Comparison of ENCODE assay signal across 1 mouse cellular context in the genomic region with DNA sequence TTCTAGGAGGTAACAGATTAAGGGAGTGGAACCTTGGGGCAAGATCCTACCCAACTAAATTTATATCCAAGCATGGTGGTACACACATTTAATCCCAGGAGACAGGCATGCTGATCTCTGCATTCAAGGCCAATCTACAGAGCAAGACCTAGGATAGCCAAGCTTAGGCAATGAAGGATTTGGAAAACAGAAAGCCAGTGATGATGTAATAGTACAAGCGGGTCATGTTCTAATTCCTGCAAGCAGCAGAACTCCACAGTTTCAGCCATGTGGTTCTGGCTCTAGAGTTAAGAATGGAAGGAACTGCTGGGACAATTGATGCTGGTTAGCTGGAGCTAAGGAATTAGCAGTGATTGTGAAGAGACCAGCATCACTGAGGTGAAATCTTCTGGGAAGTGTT. TPM values are rescaled to one million over a fixed set of nuclear protein-coding genes. Genes with fewer than 3 reads are reported as not detected.
"Had no signal": no experiment of that assay in that cellular context is flagged by ENCODE, and none has a peak within 500 bp of the region (broad histone marks: within the 10 kb centered on the region; RNA-seq: fewer than 3 reads in every experiment).

No protein-coding gene starts in this region.

RNA-seq across cellular contexts. Expression of gene 2510009E07Rik, which starts 20.8 kb away (rescaled TPM):
- polyA plus RNA-seq: erythroblast, embryonic 14.5 days had no signal
